Mouse (Mus musculus) liver, postnatal 0 days (tissue): Measurements from ENCODE around the gene Snx27.

Experiments
- CTCF ChIP-seq: sonication (generic); IDR thresholded peaks from 2 replicates; pipeline ENCODE4 v1.5.1; 2016; ENCODE audit warnings: antibody characterized with exemption, low read depth
- EP300 ChIP-seq: IDR thresholded peaks from 2 replicates; pipeline ENCODE4 v1.6.1; 2016; ENCODE audit warnings: antibody characterized with exemption, low read depth, mild to moderate bottlenecking

DNA sequence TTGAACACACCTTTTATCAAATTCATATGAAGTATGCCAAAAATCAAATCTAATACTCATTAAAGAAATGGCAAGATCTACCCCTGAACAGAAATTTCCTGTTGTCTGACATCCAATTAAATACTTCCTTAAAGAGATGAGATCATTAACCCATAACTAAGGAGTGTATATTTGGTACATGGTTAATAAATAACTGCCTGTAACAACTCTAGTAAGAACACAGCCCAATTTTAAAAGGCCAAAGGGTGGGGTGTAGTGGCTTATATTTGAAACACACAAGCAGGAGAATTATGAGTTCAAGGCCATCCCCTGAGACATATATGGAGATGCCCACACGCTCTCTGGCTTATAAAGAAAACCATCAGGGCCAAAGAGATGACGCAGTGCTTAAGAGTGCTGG is 133.1 kb downstream of the Snx27 start:
- TF ChIP-seq EP300 (no peak), CTCF (no peak)
